Mouse (Mus musculus) ES-Bruce4 (cell line): ENCODE results near the gene Trhde.

Source experiments
- CTCF ChIP-seq: IDR thresholded peaks from one replicate; pipeline ENCODE4 v1.8.1; 2011; ENCODE audit warnings: low read depth, low read length
- POLR2A ChIP-seq: IDR thresholded peaks from one replicate; pipeline ENCODE4 v1.8.1; 2011; ENCODE audit warnings: low read length; ENCODE audit not compliant: insufficient read depth

GRCm38 (mm10) chr10:114797664-114798063, 4.4 kb downstream of the Trhde start:
- TF ChIP-seq CTCF: no peak
- no peak for TF ChIP-seq POLR2A
